Mouse (Mus musculus): Measurements from ENCODE around the gene Tnfrsf12a.

The Tnfrsf12a gene

DNA sequence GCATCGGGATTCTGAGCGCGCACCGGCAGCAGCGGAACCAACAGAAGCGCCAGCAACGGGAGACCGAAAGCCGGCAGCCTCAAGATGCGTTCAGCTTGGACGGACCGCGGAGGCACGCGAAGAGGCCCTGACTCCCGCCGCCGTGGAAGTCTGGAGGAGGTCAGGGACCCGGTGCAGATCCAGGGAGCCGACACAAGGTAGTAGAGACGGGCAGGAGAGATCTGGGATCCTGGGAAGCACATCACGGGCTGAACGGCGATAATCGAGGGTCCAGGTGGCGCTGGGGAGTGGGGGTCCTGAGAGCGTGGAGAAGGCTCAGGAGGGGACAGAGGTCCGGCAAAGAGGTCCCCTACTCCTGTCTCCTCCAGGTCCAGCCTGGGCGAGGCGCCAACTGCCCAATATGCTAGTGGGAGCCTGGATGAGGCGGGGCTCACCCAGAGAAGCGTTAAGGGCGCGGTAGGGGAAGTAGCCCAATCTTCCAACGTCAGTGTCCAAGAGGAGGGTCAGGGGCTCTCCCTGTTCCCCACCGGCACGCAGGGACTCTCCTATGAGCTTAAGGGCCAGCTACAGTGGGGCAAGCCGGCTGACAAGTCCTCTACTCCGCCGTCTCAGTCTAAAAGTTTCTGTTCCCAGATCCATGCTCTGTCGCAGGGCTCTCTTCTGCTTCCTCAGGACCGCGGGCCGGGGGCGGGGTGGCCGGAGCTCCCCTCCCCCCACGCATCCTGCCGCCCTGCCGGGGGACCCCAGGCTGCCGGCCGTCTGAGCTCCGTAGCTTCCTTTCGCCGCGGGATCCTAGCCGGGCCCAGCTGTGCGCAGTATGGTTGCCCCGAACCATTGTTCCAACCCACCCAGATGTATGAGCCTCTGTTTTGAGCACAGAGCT lies 32.4 kb downstream of the Tnfrsf12a start, which contains the start of gene Mmp25:
Gene Mmp25 (minus strand): TSS at position 665 of the 883 bp plus-strand sequence.
- DNase-seq (ENCODE audit: low spot score), result no peak

- DNase-seq (ENCODE audit: low spot score), result no peak
These were observed 46.0 kb downstream of the Tnfrsf12a start for GRCm38 (mm10) chr17:23631241-23631640.

DNA sequence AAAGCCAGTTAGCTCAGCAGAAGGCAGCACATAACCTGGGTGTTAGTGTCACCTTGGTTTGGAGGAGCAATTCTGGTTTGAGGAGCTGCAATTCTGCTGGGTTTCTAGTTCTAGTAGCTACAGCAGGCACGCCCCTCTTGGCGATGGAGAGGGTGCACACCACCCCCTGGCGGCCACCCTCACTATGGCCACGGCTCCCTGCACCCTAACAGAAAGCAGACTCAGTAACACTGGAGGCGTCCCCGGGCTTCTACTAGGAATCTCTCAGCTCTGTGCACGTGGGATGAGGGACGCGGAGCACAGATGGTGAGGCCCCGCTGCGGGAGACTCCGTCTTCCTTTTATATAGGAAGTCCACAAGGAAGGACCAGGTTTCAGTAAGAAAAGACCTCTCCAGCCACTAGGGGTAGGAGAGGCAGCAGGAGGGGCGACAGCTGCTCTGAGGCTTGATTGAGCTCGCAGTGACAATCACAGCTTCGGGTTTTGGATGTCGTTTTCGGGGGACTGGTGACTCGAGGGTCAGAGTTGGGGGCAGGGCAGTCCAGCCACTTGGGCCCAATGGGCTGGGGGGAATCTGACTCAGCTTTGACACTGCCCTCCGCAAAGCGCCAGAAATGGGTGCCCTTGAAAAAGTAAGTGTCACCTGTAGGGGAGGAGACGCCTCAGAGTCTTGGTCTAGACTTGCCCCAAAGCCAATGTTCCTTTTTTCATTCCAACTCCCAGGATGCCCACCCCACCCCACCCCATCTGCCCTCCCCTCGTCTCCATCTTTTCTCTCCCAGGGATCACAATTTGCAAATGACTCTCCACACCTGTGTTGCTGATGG lies 46.9 kb downstream of the Tnfrsf12a start:
- peak; percentile 55 for DNase-seq (ENCODE audit: low spot score)

GRCm38 (mm10) chr17:23627813-23628212 lies 49.5 kb downstream of the Tnfrsf12a start:
- no peak for DNase-seq (ENCODE audit: low spot score)
